Mouse (Mus musculus) myocyte (in vitro differentiated cells): ENCODE data around the gene Grk5. TPM values are rescaled to one million over a fixed set of nuclear protein-coding genes. Genes with fewer than 3 reads are reported as not detected.

Experiments used
- H3K27me3 ChIP-seq: one replicate; pipeline ENCODE4 v1.6.1; 2011; ENCODE audit not compliant: control insufficient read depth, insufficient read depth, insufficient read length
- H3K36me3 ChIP-seq: one replicate; pipeline ENCODE4 v1.6.1; 2011; ENCODE audit not compliant: control insufficient read depth, insufficient read depth
- H3K4me2 ChIP-seq: one replicate; pipeline ENCODE4 v1.6.1; 2011; ENCODE audit warnings: low read depth, control low read depth
- H3K4me3 ChIP-seq: one replicate; pipeline ENCODE4 v1.5.1; 2011; ENCODE audit warnings: mild to moderate bottlenecking, control low read depth, moderate library complexity
- H3K79me2 ChIP-seq: one replicate; pipeline ENCODE4 v1.6.1; 2011; ENCODE audit not compliant: control insufficient read depth, insufficient read depth
- H3ac ChIP-seq: one replicate; pipeline ENCODE4 v1.6.1; 2011; ENCODE audit not compliant: control insufficient read depth, insufficient read length
- CEBPB ChIP-seq: IDR thresholded peaks from 2 replicates; pipeline ENCODE4 v1.6.1; 2011; ENCODE audit warnings: mild to moderate bottlenecking, moderate library complexity; ENCODE audit not compliant: poor library complexity, insufficient read depth, severe bottlenecking
- E2F4 ChIP-seq: IDR thresholded peaks from one replicate; pipeline ENCODE4 v1.6.1; 2011; ENCODE audit warnings: mild to moderate bottlenecking, control low read depth, moderate library complexity; ENCODE audit not compliant: insufficient read depth
- MAX ChIP-seq: IDR thresholded peaks from one replicate; pipeline ENCODE4 v1.6.1; 2011; ENCODE audit warnings: low read depth, mild to moderate bottlenecking, control low read depth
- MYOD1 ChIP-seq, 3 experiments: IDR thresholded peaks; one replicate each; pipeline ENCODE4 v1.6.1; 2011; ENCODE audit warnings: control low read depth in 2 of 3, low read depth in 2 of 3, mild to moderate bottlenecking in 2 of 3, moderate library complexity in 1 of 3; ENCODE audit not compliant: insufficient read length in 2 of 3, control insufficient read depth in 1 of 3
- MYOG ChIP-seq, 3 experiments: IDR thresholded peaks; one replicate each; pipeline ENCODE4 v1.6.1; 2011; ENCODE audit warnings: control low read depth in 2 of 3, low read depth in 2 of 3, mild to moderate bottlenecking in 2 of 3; ENCODE audit not compliant: insufficient read length in 2 of 3, control insufficient read depth in 1 of 3, insufficient read depth in 1 of 3
- POLR2A ChIP-seq: IDR thresholded peaks from one replicate; pipeline ENCODE4 v1.6.1; 2011; ENCODE audit warnings: low read depth, mild to moderate bottlenecking, control low read depth, moderate library complexity; ENCODE audit not compliant: insufficient read length
- POLR2AphosphoS2 ChIP-seq: IDR thresholded peaks from one replicate; pipeline ENCODE4 v1.6.1; 2011; ENCODE audit warnings: low read depth, control low read depth; ENCODE audit not compliant: insufficient read length
- REST ChIP-seq: IDR thresholded peaks from one replicate; pipeline ENCODE4 v1.6.1; 2011; ENCODE audit warnings: mild to moderate bottlenecking, control low read depth, moderate library complexity; ENCODE audit not compliant: insufficient read depth, insufficient read length
- SRF ChIP-seq: IDR thresholded peaks from one replicate; pipeline ENCODE4 v1.6.1; 2011; ENCODE audit warnings: low read depth; ENCODE audit not compliant: control insufficient read depth, insufficient read length
- TCF12 ChIP-seq: IDR thresholded peaks from one replicate; pipeline ENCODE4 v1.6.1; 2011; ENCODE audit warnings: mild to moderate bottlenecking, control low read depth; ENCODE audit not compliant: poor library complexity, insufficient read depth, severe bottlenecking
- TCF3 ChIP-seq: IDR thresholded peaks from one replicate; pipeline ENCODE4 v1.6.1; 2011; ENCODE audit warnings: low read depth, control low read depth; ENCODE audit not compliant: insufficient read length
- USF1 ChIP-seq: IDR thresholded peaks from one replicate; pipeline ENCODE4 v1.6.1; 2011; ENCODE audit warnings: low read depth, mild to moderate bottlenecking, control low read depth, moderate library complexity
- polyA plus RNA-seq: library from polyadenylated mRNA; unstranded; fragments of >200 nt; fragmentation: generic; extraction: Trizol; gene quantifications from one replicate; pipeline ENCODE4 v1.2.1, GENCODE M21; 2012; ENCODE audit warnings: missing spikeins

Gene Grk5
- polyA plus RNA-seq, 1 experiment = 4.0 TPM

GRCm38 (mm10) chr19:60891934-60892547 lies 2.5 kb downstream of the Grk5 start:
- H3K27me3 ChIP-seq = no peaks in the 10 kb centered on the region
- no peak overlapping the region for H3ac ChIP-seq
- no peaks in the 10 kb centered on the region for H3K36me3 ChIP-seq
- H3K4me3 ChIP-seq = no peak overlapping the region
- peak overlapping the region; percentile 91 for H3K4me2 ChIP-seq
- no peaks in the 10 kb centered on the region for H3K79me2 ChIP-seq
- TF ChIP-seq POLR2A = no peak
- no peak for TF ChIP-seq MAX
- no peak for TF ChIP-seq POLR2AphosphoS2
- no peak for TF ChIP-seq REST
- no peak for TF ChIP-seq CEBPB
- no peak for TF ChIP-seq MYOG (IDR thresholded peaks at IDR 0.05; ENCODE audit: control insufficient read depth in 1 of 3, insufficient read depth in 1 of 3, insufficient read length in 2 of 3, low read depth in 2 of 3)
- no peak for TF ChIP-seq E2F4
- TF ChIP-seq MYOD1 (IDR thresholded peaks at IDR 0.05; ENCODE audit: control insufficient read depth in 1 of 3, insufficient read length in 2 of 3, low read depth in 2 of 3) = no peak
- TF ChIP-seq USF1 = no peak
- no peak for TF ChIP-seq TCF3
- no peak for TF ChIP-seq SRF
- no peak for TF ChIP-seq TCF12

DNA sequence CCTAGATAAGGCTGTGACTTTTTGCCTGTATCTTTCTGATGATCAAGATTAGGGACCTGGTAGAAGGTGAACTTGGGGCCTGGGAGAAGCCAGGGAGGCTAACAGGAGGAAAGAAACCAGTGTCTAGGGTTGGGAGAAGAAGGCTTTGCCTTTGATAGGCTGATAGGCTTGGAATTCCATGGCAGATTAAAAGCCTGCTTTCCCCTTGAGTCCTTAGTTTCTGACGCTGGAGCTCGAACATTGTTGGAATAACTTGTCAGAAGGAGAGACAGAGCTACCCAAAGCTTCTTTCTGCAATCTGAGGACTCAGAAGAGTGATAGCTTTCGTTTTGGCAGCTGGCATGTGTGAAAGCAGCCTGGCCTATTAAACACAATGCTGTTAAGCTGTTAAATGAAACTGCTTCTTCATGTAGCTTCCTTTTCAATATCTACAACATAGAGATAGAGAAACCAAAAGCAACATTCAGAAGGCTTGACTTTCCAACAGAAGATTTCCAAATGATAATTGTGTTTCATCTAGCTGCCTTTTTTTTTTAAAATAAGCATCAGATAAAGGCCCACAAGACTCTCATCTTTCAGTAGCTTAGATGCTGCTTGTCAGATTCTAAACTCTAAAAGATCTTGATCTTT lies 5.8 kb downstream of the Grk5 start:
- no peak for TF ChIP-seq POLR2A
- TF ChIP-seq MYOG (IDR thresholded peaks at IDR 0.05; ENCODE audit: control insufficient read depth in 1 of 3, insufficient read depth in 1 of 3, insufficient read length in 2 of 3, low read depth in 2 of 3) = no peak
- no peak for TF ChIP-seq POLR2AphosphoS2
- no peak for TF ChIP-seq MYOD1 (IDR thresholded peaks at IDR 0.05; ENCODE audit: control insufficient read depth in 1 of 3, insufficient read length in 2 of 3, low read depth in 2 of 3)
- TF ChIP-seq REST = no peak
- no peaks in the 10 kb centered on the region for H3K36me3 ChIP-seq
- H3K27me3 ChIP-seq = no peaks in the 10 kb centered on the region
- H3K79me2 ChIP-seq = no peaks in the 10 kb centered on the region
- no peak overlapping the region for H3K4me3 ChIP-seq
- H3K4me2 ChIP-seq = peak overlapping the region; percentile 9
- H3ac ChIP-seq = no peak overlapping the region

GRCm38 (mm10) chr19:60903139-60903538 lies 13.6 kb downstream of the Grk5 start:
- Histone ChIP-seq H3ac (no peak overlapping the region), H3K27me3 (no peaks in the 10 kb centered on the region), H3K4me3 (no peak overlapping the region), H3K36me3 (no peaks in the 10 kb centered on the region), H3K4me2 (no peak overlapping the region), H3K79me2 (no peaks in the 10 kb centered on the region)
- no peak for TF ChIP-seq SRF
- TF ChIP-seq POLR2AphosphoS2 = no peak
- TF ChIP-seq MYOD1 (IDR thresholded peaks at IDR 0.05; ENCODE audit: control insufficient read depth in 1 of 3, insufficient read length in 2 of 3, low read depth in 2 of 3) = no peak
- no peak for TF ChIP-seq MAX
- no peak for TF ChIP-seq E2F4
- TF ChIP-seq MYOG (IDR thresholded peaks at IDR 0.05; ENCODE audit: control insufficient read depth in 1 of 3, insufficient read depth in 1 of 3, insufficient read length in 2 of 3, low read depth in 2 of 3) = no peak
- no peak for TF ChIP-seq REST
- no peak for TF ChIP-seq TCF12
- TF ChIP-seq TCF3 = no peak
- TF ChIP-seq POLR2A = no peak
- no peak for TF ChIP-seq USF1
- no peak for TF ChIP-seq CEBPB

DNA sequence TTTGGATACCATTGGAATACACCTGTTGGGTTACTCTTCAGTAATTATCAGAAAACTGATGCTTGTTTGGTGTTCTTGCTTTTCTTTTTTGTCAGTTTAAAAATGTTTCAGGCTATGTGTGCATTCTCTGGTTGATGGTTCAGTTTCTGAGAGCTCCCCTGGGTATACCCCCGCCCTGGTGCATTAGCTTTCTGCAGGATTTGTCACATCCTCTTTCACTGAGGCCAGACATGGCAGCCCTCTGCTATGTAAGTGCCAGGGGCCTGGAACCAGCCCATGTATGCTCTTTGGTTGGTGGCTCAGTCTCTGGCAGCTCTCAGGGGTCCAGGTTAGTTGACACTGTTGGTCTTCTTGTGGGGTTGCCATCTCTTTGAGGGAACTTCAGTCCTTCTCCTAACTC lies 14.4 kb downstream of the Grk5 start:
- no peak overlapping the region for H3K4me3 ChIP-seq
- no peak overlapping the region for H3ac ChIP-seq
- no peaks in the 10 kb centered on the region for H3K27me3 ChIP-seq
- TF ChIP-seq MYOG (IDR thresholded peaks at IDR 0.05; ENCODE audit: control insufficient read depth in 1 of 3, insufficient read depth in 1 of 3, insufficient read length in 2 of 3, low read depth in 2 of 3) (no peak), TCF12 (no peak), MAX (no peak), CEBPB (no peak), E2F4 (no peak), REST (no peak), MYOD1 (IDR thresholded peaks at IDR 0.05; ENCODE audit: control insufficient read depth in 1 of 3, insufficient read length in 2 of 3, low read depth in 2 of 3) (no peak), USF1 (no peak), POLR2AphosphoS2 (no peak), SRF (no peak), TCF3 (no peak)
- no peaks in the 10 kb centered on the region for H3K79me2 ChIP-seq
- H3K36me3 ChIP-seq = no peaks in the 10 kb centered on the region
- no peak overlapping the region for H3K4me2 ChIP-seq
